Mouse (Mus musculus) 416B (cell line): ENCODE measurements around the gene Mlec.
"Not testable (repeated sequence)": the region's sequence is repeated elsewhere in the genome, so short reads cannot be mapped to it uniquely, and the experiment has no call there.

Source experiments
- DNase-seq: peaks from one replicate; pipeline ENCODE4 v3.0.0; 2011; ENCODE audit warnings: low read depth

Gene Mlec

GRCm38 (mm10) chr5:115150991-115151390, 7.0 kb downstream of the Mlec start:
- no peak for DNase-seq

GRCm38 (mm10) chr5:115149675-115150459, 8.1 kb downstream of the Mlec start:
- DNase-seq, result no peak

GRCm38 (mm10) chr5:115148872-115149271, 9.1 kb downstream of the Mlec start:
- DNase-seq, result not testable (repeated sequence)

GRCm38 (mm10) chr5:115148378-115148777, 9.6 kb downstream of the Mlec start:
- DNase-seq, result no peak

GRCm38 (mm10) chr5:115147388-115147787, 10.6 kb downstream of the Mlec start:
- DNase-seq, result no peak

- DNase-seq, result no peak
These were observed 11.2 kb downstream of the Mlec start for GRCm38 (mm10) chr5:115146747-115147130.

GRCm38 (mm10) chr5:115145976-115146746, 11.8 kb downstream of the Mlec start:
- DNase-seq, result no peak

GRCm38 (mm10) chr5:115145253-115145968, 12.6 kb downstream of the Mlec start:
- DNase-seq, result no peak

- no peak for DNase-seq
These were observed 13.5 kb downstream of the Mlec start for GRCm38 (mm10) chr5:115144471-115144870.

GRCm38 (mm10) chr5:115143552-115143951, 14.4 kb downstream of the Mlec start:
- no peak for DNase-seq

GRCm38 (mm10) chr5:115142166-115142697, 15.7 kb downstream of the Mlec start:
- no peak for DNase-seq

- DNase-seq, result no peak
These were observed 17.3 kb downstream of the Mlec start for GRCm38 (mm10) chr5:115140726-115141125.

GRCm38 (mm10) chr5:115139124-115139523, 18.9 kb downstream of the Mlec start:
- DNase-seq, result peak; percentile 67

GRCm38 (mm10) chr5:115134234-115135165, 23.5 kb downstream of the Mlec start, which contains the start of gene Unc119b:
Gene Unc119b (minus strand): TSS chr5:115134975.
- DNase-seq, result peak; percentile 83

GRCm38 (mm10) chr5:115133358-115134066, 24.5 kb downstream of the Mlec start:
- DNase-seq, result no peak

- DNase-seq, result no peak
These were observed 25.5 kb downstream of the Mlec start for GRCm38 (mm10) chr5:115132465-115132864.

- no peak for DNase-seq
These were observed 28.7 kb downstream of the Mlec start for GRCm38 (mm10) chr5:115129328-115129727.

GRCm38 (mm10) chr5:115127421-115128179, 30.4 kb downstream of the Mlec start:
- no peak for DNase-seq

GRCm38 (mm10) chr5:115126578-115127312, 31.2 kb downstream of the Mlec start:
- peak; percentile 88 for DNase-seq
